Mouse (Mus musculus) ES-E14 (cell line): ENCODE data around the gene Gldn. TPM values are rescaled to one million over a fixed set of nuclear protein-coding genes. Genes with fewer than 3 reads are reported as not detected.

Source experiments
- DNase-seq: peaks from one replicate; pipeline ENCODE4 v3.0.0-alpha.2; 2013; ENCODE audit warnings: low read depth, low spot score
- H3K27ac ChIP-seq: 2 replicates; pipeline ENCODE4 v1.5.1; 2012; ENCODE audit warnings: low read depth, mild to moderate bottlenecking, low read length, moderate library complexity, mixed read lengths; ENCODE audit not compliant: poor library complexity, insufficient read depth, severe bottlenecking
- H3K36me3 ChIP-seq: 2 replicates; pipeline ENCODE4 v1.6.1; 2012; ENCODE audit warnings: mild to moderate bottlenecking, low read length, moderate library complexity, mixed read lengths; ENCODE audit not compliant: control insufficient read depth, poor library complexity, insufficient read depth, severe bottlenecking
- H3K4me1 ChIP-seq, 2 experiments: fragments of 150-350 bp in 1 of 2; sonication (generic) in 1 of 2; 2 replicates each; pipeline ENCODE4 v1.6.1; 2012; ENCODE audit warnings: low read length in 2 of 2, mild to moderate bottlenecking in 1 of 2, mixed read lengths in 1 of 2; ENCODE audit not compliant: control insufficient read depth in 2 of 2, insufficient read depth in 2 of 2, poor library complexity in 1 of 2
- H3K4me3 ChIP-seq, 2 experiments: fragments of 150-350 bp in 1 of 2; sonication (generic) in 1 of 2; 2 replicates each; pipeline ENCODE4 v1.5.1; 2012; ENCODE audit warnings: low read length in 2 of 2, low read depth in 1 of 2, mild to moderate bottlenecking in 1 of 2, mixed read lengths in 1 of 2; ENCODE audit not compliant: insufficient read depth in 1 of 2, poor library complexity in 1 of 2, severe bottlenecking in 1 of 2
- H3K9ac ChIP-seq: 2 replicates; pipeline ENCODE4 v1.6.1; 2012; ENCODE audit warnings: low read depth, mild to moderate bottlenecking, low read length, mixed read lengths; ENCODE audit not compliant: poor library complexity, insufficient read depth, severe bottlenecking
- H3K9me3 ChIP-seq: fragments of 150-350 bp; sonication (generic); 2 replicates; pipeline ENCODE4 v1.6.1; 2012; ENCODE audit warnings: low read depth, mild to moderate bottlenecking, low read length; ENCODE audit not compliant: control insufficient read depth, insufficient read depth
- CHD2 ChIP-seq: IDR thresholded peaks from 2 replicates; pipeline ENCODE4 v1.6.1; 2014; ENCODE audit warnings: mild to moderate bottlenecking, low read depth, low read length, inconsistent platforms
- HCFC1 ChIP-seq: IDR thresholded peaks from 2 replicates; pipeline ENCODE4 v1.6.1; 2012; ENCODE audit warnings: low read length, inconsistent platforms, borderline replicate concordance; ENCODE audit not compliant: insufficient read depth
- MAFK ChIP-seq: IDR thresholded peaks from 2 replicates; pipeline ENCODE4 v1.6.1; 2014; ENCODE audit warnings: mild to moderate bottlenecking, low read depth, low read length, inconsistent platforms; ENCODE audit not compliant: insufficient read depth
- ZC3H11A ChIP-seq: IDR thresholded peaks from 2 replicates; pipeline ENCODE4 v1.6.1; 2012; ENCODE audit warnings: low read depth, mild to moderate bottlenecking, inconsistent platforms, low read length, borderline replicate concordance
- ZNF384 ChIP-seq: IDR thresholded peaks from 2 replicates; pipeline ENCODE4 v1.6.1; 2012; ENCODE audit warnings: low read depth, low read length, inconsistent platforms
- in situ Hi-C, 2 experiments: fragments of 600-800 bp; cut with MboI; formaldehyde crosslinking; loops; one replicate each; pipeline ENCODE4 v1.15.1; 2025; ENCODE audit warnings: low sequenced_read_pairs in 2 of 2, inconsistent platforms in 1 of 2; ENCODE audit not compliant: unreplicated experiment in 2 of 2
- total RNA-seq: library from RNA; depleted of rRNA; stranded (reverse); fragments of 300-350 nt; gene quantifications from 2 replicates; pipeline ENCODE4 v1.2.3, GENCODE M21; 2012; rRNA removed

Gldn gene
- total RNA-seq, 1 experiment: not detected

GRCm38 (mm10) chr9:54342026-54342425 lies 55.7 kb downstream of the Gldn start:
- Histone ChIP-seq H3K9me3 (no peaks in the 10 kb centered on the region), H3K4me1 (no peaks in the 10 kb centered on the region), H3K27ac (no peak overlapping the region), H3K36me3 (no peaks in the 10 kb centered on the region), H3K9ac (no peak overlapping the region), H3K4me3 (no peak overlapping the region)
- peak; percentile 24 for DNase-seq
- no peak for TF ChIP-seq ZC3H11A
- TF ChIP-seq HCFC1: no peak
- TF ChIP-seq MAFK: no peak
- TF ChIP-seq ZNF384: no peak
- TF ChIP-seq CHD2: no peak
- in situ Hi-C loops: loop anchor here in 1 of 2 experiments (25.0 kb wide), 1 partner anchor 155 kb away; no protein-coding TSS in a partner anchor

GRCm38 (mm10) chr9:54356756-54357155 lies 70.5 kb downstream of the Gldn start:
- in situ Hi-C loops: no loop called here
- H3K4me1 ChIP-seq: peaks cover 0 to 3% of the 10 kb centered on the region in 2 experiments; a peak in 1 of 4 replicates
- no peaks in the 10 kb centered on the region for H3K9me3 ChIP-seq
- H3K27ac ChIP-seq: no peak overlapping the region
- no peaks in the 10 kb centered on the region for H3K36me3 ChIP-seq
- DNase-seq: peak; percentile 24
- peak overlapping the region in 1 of 2 experiments; percentile 2; a peak in 1 of 4 replicates for H3K4me3 ChIP-seq
- TF ChIP-seq CHD2 (no peak), ZC3H11A (no peak), MAFK (no peak), HCFC1 (no peak)
- H3K9ac ChIP-seq: 0 out of 2 replicates have a peak overlapping the region, but pooled peaks have one; percentile 46

Other genes starting within 250 kb of the Gldn start
- gene Tnfaip8l3, start 218.1 kb upstream of the Gldn start, total RNA-seq: 0.05 and 0.36 TPM in 2 replicates
- gene Cyp19a1, start 18.4 kb upstream of the Gldn start, total RNA-seq: not detected in 2 replicates
- 11.6 and 13.5 TPM in 2 replicates for gene Dmxl2, start 215.1 kb downstream of the Gldn start, total RNA-seq